Mouse (Mus musculus): ENCODE measurements around the gene Tec.

GRCm38 (mm10) chr5:72709451-72709850, 158.8 kb downstream of the Tec start:
- TF ChIP-seq CTCF (IDR thresholded peaks at IDR 0.05; ENCODE audit: borderline replicate concordance, extremely low read depth, insufficient read depth, insufficient read length) (no peak), POLR2A (IDR thresholded peaks at IDR 0.05; ENCODE audit: borderline replicate concordance, extremely low read depth, insufficient read depth, insufficient read length, poor library complexity, severe bottlenecking) (no peak)
